Mouse (Mus musculus): ENCODE results near the gene Hist1h4h.
A peak's percentile ranks its signal among the peaks of the same experiment; 100 is the strongest.
"Not testable (repeated sequence)": the region's sequence is repeated elsewhere in the genome, so short reads cannot be mapped to it uniquely, and the experiment has no call there.

DNA sequence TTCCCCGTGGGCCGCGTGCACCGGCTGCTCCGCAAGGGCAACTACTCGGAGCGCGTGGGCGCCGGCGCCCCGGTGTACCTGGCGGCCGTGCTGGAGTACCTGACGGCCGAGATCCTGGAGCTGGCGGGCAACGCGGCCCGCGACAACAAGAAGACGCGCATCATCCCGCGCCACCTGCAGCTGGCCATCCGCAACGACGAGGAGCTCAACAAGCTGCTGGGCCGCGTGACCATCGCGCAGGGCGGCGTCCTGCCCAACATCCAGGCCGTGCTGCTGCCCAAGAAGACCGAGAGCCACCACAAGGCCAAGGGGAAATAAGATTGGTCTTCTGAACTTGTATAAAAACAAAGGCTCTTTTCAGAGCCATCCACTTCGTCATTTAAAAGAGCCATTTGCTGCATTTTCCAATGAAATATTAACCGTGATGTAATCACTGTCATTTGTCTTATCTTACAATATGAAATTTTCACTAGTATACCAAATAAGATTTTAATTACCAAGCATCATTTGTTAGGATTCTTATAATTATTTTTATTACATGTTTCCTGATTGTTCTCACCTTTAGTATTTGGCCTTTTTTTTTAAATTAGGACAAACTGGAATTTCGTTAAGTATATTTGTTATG, 43.8 kb downstream of the Hist1h4h start:
- not testable (repeated sequence) for TF ChIP-seq CTCF (IDR thresholded peaks at IDR 0.05 in 2 of 3, conservative IDR thresholded peaks at IDR 0.05 in 1 of 3; ENCODE audit: control insufficient read depth in 1 of 3, insufficient read depth in 1 of 3, low read depth in 2 of 3, low read length in 3 of 3, poor library complexity in 1 of 3, severe bottlenecking in 1 of 3); EP300 (IDR thresholded peaks at IDR 0.05; ENCODE audit: low read depth in 1 of 2, low read length in 2 of 2); MAX (IDR thresholded peaks at IDR 0.05; ENCODE audit: low read length)
- peak; percentile 68 to 87; a peak in 3 of 4 replicates for TF ChIP-seq POLR2A (IDR thresholded peaks at IDR 0.05; ENCODE audit: control insufficient read depth in 1 of 2, insufficient read depth in 1 of 2, low read depth in 1 of 2, low read length in 2 of 2, poor library complexity in 1 of 2)
